Mouse (Mus musculus) adrenal gland (tissue): Measurements from ENCODE around the gene Zfp462.

Experiments
- intact Hi-C: fragments of 180-260 bp; cut with DNase I; formaldehyde crosslinking; loops from one replicate; pipeline ENCODE4 v1.15.1; 2025

The Zfp462 gene

DNA sequence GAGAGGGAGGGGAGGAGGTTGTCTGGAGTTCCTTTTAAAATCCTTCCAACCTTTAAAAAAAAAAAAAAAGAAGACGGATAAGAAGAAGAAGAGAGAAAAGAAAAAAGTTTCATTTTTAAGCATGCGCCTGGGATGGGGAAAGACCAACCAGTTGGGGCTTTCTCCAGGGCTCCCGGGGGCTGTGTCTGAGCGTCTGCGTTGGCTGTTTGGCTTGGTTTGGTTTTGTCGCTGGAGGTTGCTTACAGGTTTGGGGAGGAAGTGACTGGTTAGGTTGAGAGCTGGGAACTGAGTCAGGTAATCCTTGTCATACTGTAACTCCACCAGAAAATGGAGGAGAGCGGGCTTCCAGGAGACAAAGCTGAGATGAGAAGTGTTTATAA is 4.7 kb downstream of the Zfp462 start:
- intact Hi-C loops = loop anchor here (5.0 kb wide), 1 partner anchor 58 kb away; no protein-coding TSS in a partner anchor

- intact Hi-C loops = loop anchor here (5.0 to 10.0 kb wide), 2 partner anchors 37 to 275 kb away; no protein-coding TSS in a partner anchor
These were observed 5.3 kb downstream of the Zfp462 start for GRCm38 (mm10) chr4:54950136-54950535.

- intact Hi-C loops = loop anchor here (5.0 to 10.0 kb wide), 2 partner anchors 36 to 274 kb away; no protein-coding TSS in a partner anchor
These were observed 6.0 kb downstream of the Zfp462 start for GRCm38 (mm10) chr4:54950866-54951265.

DNA sequence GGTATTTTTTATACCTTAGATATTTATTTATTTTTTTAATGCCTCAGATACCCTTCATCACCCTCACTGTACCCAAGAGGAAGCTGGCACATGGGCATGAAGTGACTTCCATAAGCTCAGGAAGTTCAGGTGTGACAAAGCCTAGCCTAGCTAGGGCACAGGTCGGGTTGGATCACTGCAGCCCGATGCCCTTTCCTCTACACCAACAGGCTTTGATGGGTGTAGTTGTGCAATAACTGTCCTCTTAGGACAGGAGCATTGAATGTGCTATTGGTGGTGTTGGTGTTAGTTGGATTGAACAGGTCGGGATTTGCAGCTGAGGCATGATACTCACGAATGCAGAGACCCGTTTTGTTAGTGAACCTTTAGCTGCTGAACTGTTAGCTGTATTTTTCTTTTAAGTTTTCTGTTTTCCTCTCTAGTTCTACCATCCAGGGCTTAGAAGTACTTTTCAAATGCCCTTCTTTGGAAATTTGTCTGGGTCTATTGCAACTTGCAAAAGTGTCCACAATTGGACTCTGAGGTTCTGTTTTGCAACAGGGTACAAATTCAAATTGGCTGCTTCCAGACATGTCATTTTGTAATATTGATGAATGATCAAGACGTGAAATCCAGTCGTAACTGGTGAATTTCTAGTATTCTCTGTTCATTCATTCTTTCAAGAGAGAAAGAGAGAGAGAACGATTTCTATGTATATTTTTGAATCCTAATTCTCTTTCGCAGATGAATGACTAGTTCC is 9.0 kb downstream of the Zfp462 start:
- intact Hi-C loops = loop anchor here (5.0 to 10.0 kb wide), 2 partner anchors 33 to 271 kb away; no protein-coding TSS in a partner anchor

- intact Hi-C loops = loop anchor here (5.0 to 10.0 kb wide), 2 partner anchors 33 to 270 kb away; no protein-coding TSS in a partner anchor
These were observed 9.6 kb downstream of the Zfp462 start for GRCm38 (mm10) chr4:54954455-54954854.

DNA sequence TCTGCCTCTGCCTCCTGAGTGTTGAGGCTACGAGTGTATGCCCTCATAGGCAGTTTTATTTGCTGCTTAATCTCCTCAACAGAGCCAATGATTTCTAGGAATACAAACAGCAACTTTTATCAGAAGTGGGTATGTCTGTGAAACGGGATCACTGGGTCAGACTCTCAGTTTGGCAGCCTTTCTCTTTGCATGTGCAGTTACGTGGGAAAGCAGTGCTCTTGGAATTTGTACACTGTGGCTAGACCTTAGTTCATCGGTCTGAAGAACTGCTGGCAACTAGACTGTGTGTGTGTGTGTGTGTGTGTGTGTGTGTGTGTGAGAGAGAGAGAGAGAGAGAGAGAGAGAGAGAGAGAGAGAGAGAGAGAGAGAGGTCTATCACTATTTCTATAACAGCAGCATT is 15.9 kb downstream of the Zfp462 start:
- intact Hi-C loops = loop anchor here (5.0 kb wide), 1 partner anchor 47 kb away; no protein-coding TSS in a partner anchor

DNA sequence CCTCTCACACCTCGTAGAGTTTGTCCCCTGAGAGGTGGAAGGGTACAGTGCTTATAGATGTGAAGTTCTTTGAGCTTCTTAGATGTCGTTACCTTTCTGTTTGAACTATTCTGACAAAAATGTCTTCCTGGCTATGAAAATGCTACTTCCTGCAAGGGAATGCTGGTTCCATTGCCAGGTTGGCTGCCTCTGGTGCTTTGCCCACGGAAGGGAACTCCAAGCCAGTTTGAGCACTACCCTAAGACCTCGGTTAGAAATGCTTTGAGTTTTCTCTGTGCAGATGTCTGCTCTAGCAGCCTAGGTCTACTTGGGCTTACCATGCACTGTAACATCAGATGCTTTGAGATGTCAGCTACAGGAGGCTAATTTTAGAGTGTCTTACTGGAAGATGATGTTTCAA is 17.3 kb downstream of the Zfp462 start:
- intact Hi-C loops = loop anchor here (5.0 kb wide), 1 partner anchor 45 kb away; no protein-coding TSS in a partner anchor

- intact Hi-C loops = loop anchor here (5.0 kb wide), 1 partner anchor 44 kb away; no protein-coding TSS in a partner anchor
These were observed 18.7 kb downstream of the Zfp462 start for GRCm38 (mm10) chr4:54963551-54963950.

- intact Hi-C loops = no loop called here
These were observed 20.4 kb downstream of the Zfp462 start for GRCm38 (mm10) chr4:54965169-54965695.

- intact Hi-C loops = no loop called here
These were observed 21.4 kb downstream of the Zfp462 start for GRCm38 (mm10) chr4:54966161-54966806.

GRCm38 (mm10) chr4:54967166-54967565 is 22.3 kb downstream of the Zfp462 start:
- intact Hi-C loops = no loop called here

GRCm38 (mm10) chr4:54967721-54968120 is 22.9 kb downstream of the Zfp462 start:
- intact Hi-C loops = no loop called here

- intact Hi-C loops = no loop called here
These were observed 24.9 kb downstream of the Zfp462 start for GRCm38 (mm10) chr4:54969671-54970295.

GRCm38 (mm10) chr4:54971386-54971785 is 26.5 kb downstream of the Zfp462 start:
- intact Hi-C loops = loop anchor here (1.0 kb wide), 1 partner anchor 15 kb away; no protein-coding TSS in a partner anchor

GRCm38 (mm10) chr4:54972096-54972495 is 27.2 kb downstream of the Zfp462 start:
- intact Hi-C loops = no loop called here

- intact Hi-C loops = no loop called here
These were observed 28.1 kb downstream of the Zfp462 start for GRCm38 (mm10) chr4:54972827-54973560.

GRCm38 (mm10) chr4:54979771-54980472 is 35.1 kb downstream of the Zfp462 start:
- intact Hi-C loops = no loop called here

GRCm38 (mm10) chr4:54984502-54984901 is 39.7 kb downstream of the Zfp462 start:
- intact Hi-C loops = no loop called here

DNA sequence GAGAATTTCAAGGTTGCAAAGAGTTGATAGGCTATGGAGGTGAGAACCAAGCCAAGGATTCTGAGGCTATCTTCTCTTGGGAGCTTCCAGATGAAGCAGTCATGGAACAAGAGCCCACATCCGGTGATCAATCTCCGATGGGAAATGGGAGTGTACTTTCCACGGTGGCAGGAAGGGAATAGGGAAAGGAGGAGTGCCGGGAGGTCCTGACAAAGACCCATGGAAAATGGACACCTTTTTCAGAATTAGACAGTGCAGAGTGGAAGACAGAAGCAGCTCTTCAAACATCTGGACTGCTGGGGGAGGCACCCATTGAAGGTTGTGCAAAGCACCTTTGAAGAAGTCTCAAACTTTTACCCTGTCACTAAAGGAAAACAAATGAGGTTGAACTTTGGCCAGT is 41.8 kb downstream of the Zfp462 start:
- intact Hi-C loops = loop anchor here (1.0 to 5.0 kb wide), 2 partner anchors 15 to 34 kb away; no protein-coding TSS in a partner anchor

DNA sequence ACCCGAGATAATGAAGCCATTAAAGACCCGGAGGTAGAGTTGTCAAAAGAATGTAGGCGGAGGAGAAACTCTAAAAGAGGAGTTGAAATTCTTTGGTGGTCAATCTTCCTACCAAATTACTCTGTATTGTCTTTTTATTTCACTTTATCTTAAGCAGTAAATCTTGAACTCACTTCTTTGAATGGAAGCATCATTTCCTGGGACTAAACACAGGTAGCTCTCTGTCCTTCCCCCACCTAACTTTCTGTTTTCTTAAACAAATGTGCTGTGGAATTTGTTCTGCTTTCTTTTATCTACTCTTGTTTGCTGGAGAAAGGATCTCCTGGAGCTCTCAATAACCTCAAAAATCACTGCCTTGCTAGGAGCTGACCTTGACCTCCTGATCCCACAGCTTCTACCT is 42.4 kb downstream of the Zfp462 start:
- intact Hi-C loops = loop anchor here (5.0 kb wide), 1 partner anchor 35 kb away; no protein-coding TSS in a partner anchor
